Mouse (Mus musculus): ENCODE results near the gene Gm49336.

DNA sequence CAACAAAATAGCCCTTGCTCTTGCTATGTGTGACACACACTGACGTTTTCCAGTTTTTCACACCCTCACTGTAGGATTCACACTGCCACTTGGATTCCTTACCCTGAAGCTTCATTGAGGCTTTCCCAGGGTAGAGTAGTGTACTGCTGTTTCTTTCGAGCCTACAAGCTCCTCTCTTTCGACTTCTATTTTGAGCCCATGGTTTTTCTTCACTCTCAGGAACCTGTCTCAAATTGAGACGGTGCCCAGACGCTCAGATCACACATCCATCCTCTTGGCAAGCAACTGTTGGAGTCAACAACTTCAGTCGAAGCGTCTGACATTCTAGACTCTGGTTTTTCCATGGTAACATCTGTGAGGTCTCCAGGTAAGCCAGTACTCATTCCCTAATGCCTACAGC is 54.4 kb downstream of the Gm49336 start, which contains the start of gene Atp8a2:
- TF ChIP-seq CTCF (conservative IDR thresholded peaks at IDR 0.05; ENCODE audit: insufficient read depth, insufficient read length, low read depth, low read length) = no peak
- TF ChIP-seq POLR2A (IDR thresholded peaks at IDR 0.05; ENCODE audit: low read depth, low read length) = no peak

Measured in kidney, adult 2 months (tissue).